Mouse (Mus musculus) cerebellum, adult 2 months (tissue): ENCODE results near the gene Ift57.

Source experiments
- CTCF ChIP-seq: fragments of 200-500 bp; IDR thresholded peaks from 2 replicates; pipeline ENCODE4 v1.5.1; 2011; ENCODE audit warnings: low read depth, mild to moderate bottlenecking, control low read depth, low read length, moderate library complexity, borderline replicate concordance; ENCODE audit not compliant: insufficient read depth
- POLR2A ChIP-seq: fragments of 200-500 bp; IDR thresholded peaks from 2 replicates; pipeline ENCODE4 v1.6.1; 2011; ENCODE audit warnings: low read length, control low read depth, borderline replicate concordance; ENCODE audit not compliant: insufficient read depth

GRCm38 (mm10) chr16:49747360-49747759, 48.3 kb downstream of the Ift57 start:
- TF ChIP-seq POLR2A: no peak
- TF ChIP-seq CTCF: no peak
